Mouse (Mus musculus): Measurements from ENCODE around the gene Prdx6. TPM values are rescaled to one million over a fixed set of nuclear protein-coding genes. Genes with fewer than 3 reads are reported as not detected.
"Not testable (repeated sequence)": the region's sequence is repeated elsewhere in the genome, so short reads cannot be mapped to it uniquely, and the experiment has no call there.

The Prdx6 gene
- polyA plus RNA-seq, 1 experiment: 63.8 TPM

DNA sequence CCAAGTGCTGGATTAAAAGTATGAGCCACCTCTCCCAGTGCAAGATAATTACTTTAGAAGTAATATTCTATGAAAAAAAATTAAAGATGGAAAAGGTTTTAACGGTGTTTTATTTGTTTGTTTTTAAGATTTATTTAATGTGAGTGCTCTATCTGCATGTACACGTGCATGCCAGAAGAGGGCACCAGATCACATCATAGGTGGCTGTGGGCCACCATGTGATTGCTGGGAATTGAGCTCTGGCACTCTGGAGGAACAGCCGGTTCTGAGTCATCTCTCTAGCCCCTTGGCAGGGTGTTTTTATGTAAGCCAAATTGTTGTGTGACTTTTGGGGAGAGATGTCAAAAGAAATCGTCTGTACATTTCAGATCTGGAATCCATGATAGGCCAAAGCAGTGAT, 36.6 kb downstream of the Prdx6 start:
- Histone ChIP-seq H3K4me3 (ENCODE audit: control insufficient read depth, insufficient read depth, low read length) (no peak overlapping the region), H3K27ac (ENCODE audit: control insufficient read depth, insufficient read depth, low read length) (no peak overlapping the region), H3K27me3 (ENCODE audit: control insufficient read depth, insufficient read depth, low read length) (no peaks in the 10 kb centered on the region), H3K36me3 (ENCODE audit: control insufficient read depth, insufficient read depth, low read length) (no peaks in the 10 kb centered on the region), H3K4me1 (replicated peaks; ENCODE audit: control insufficient read depth, insufficient read depth, low read length) (no peaks in the 10 kb centered on the region)
- WGBS: 47% methylated on average over 4 of the region's 4 CpGs
- peak; percentile 46 for DNase-seq
- peak; percentile 46; the same call in 1 of the 2 replicates for TF ChIP-seq CTCF (IDR thresholded peaks at IDR 0.05; ENCODE audit: borderline replicate concordance, control insufficient read depth, extremely low read depth, insufficient read depth, low read length, poor library complexity)
- no peak for TF ChIP-seq POLR2A (IDR thresholded peaks at IDR 0.05; ENCODE audit: control insufficient read depth, extremely low read depth, insufficient read depth, low read length, poor library complexity)

DNA sequence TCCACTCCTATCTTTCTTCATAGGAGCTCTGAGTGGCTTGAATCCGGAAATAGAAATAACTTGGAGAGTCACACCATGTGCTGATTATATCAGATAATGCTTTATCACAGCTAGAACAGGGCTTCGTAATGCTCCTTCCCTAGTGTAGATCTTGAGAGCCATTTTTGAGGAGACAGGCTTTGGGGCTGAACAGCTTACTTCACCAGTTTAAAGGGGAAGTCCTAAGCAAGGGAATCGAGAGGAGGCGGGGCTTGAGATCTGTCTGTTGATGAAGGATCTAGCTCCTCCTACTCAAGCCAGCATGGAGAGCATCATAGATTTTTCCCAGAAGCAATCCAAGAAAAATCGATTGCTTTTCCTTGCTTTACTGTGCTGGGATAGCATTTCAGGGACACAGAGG, 51.2 kb downstream of the Prdx6 start:
- WGBS: 77% methylated on average over 5 of the region's 5 CpGs
- TF ChIP-seq CTCF (IDR thresholded peaks at IDR 0.05; ENCODE audit: borderline replicate concordance, control insufficient read depth, extremely low read depth, insufficient read depth, low read length, poor library complexity) (no peak), POLR2A (IDR thresholded peaks at IDR 0.05; ENCODE audit: control insufficient read depth, extremely low read depth, insufficient read depth, low read length, poor library complexity) (no peak)
- no peak overlapping the region for H3K27ac ChIP-seq (ENCODE audit: control insufficient read depth, insufficient read depth, low read length)
- H3K36me3 ChIP-seq (ENCODE audit: control insufficient read depth, insufficient read depth, low read length): no peaks in the 10 kb centered on the region
- no peaks in the 10 kb centered on the region for H3K4me1 ChIP-seq (replicated peaks; ENCODE audit: control insufficient read depth, insufficient read depth, low read length)
- no peaks in the 10 kb centered on the region for H3K27me3 ChIP-seq (ENCODE audit: control insufficient read depth, insufficient read depth, low read length)
- DNase-seq: no peak
- H3K4me3 ChIP-seq (ENCODE audit: control insufficient read depth, insufficient read depth, low read length): no peak overlapping the region

- WGBS: 59% methylated on average over 11 of the region's 11 CpGs
- not testable (repeated sequence) for H3K4me3 ChIP-seq (ENCODE audit: control insufficient read depth, insufficient read depth, low read length); H3K27ac ChIP-seq (ENCODE audit: control insufficient read depth, insufficient read depth, low read length); DNase-seq; H3K4me1 ChIP-seq (replicated peaks; ENCODE audit: control insufficient read depth, insufficient read depth, low read length); H3K27me3 ChIP-seq (ENCODE audit: control insufficient read depth, insufficient read depth, low read length); H3K36me3 ChIP-seq (ENCODE audit: control insufficient read depth, insufficient read depth, low read length)
Measured at GRCm38 (mm10) chr1:161196364-161196763, 54.7 kb downstream of the Prdx6 start.

DNA sequence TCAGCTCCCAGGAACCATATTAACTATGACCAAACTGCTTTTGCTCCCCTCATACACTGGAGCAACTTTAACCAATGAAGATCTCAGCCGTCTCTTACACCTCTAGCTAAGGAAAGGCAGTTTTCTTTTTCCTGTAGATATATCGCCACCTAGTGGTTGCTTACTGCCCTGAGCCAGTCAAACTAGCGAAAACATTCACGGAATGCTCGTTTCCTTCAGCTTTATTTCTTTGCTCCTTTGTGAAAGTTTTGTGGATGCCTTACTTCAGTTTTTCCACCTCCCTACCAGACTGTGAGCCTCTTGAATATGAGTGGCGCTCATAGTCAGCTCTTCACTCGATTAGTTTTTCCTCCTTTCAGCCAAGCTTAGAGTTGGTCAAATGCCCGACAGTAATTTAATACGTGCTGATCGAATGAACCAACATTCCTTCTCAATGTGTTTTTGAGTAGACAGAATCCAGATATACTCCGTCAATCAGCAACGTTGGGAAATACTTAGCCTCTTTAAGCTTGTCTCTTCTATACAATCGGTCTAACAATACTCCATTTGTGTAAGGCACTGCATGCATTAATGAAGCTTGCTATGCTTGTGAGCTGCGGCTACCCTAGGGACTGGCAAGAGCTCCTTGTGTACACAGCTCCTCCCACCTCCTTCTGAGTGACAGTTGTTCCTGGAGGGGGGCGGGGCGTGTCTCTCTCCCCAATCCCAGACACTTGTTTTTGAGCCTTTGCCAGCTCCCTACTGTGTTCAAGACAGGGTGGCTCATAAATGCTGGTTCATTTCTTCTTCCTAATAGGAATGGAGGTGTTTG, 55.3 kb downstream of the Prdx6 start:
- DNase-seq: peak; percentile 52
- TF ChIP-seq POLR2A (IDR thresholded peaks at IDR 0.05; ENCODE audit: control insufficient read depth, extremely low read depth, insufficient read depth, low read length, poor library complexity): no peak
- TF ChIP-seq CTCF (IDR thresholded peaks at IDR 0.05; ENCODE audit: borderline replicate concordance, control insufficient read depth, extremely low read depth, insufficient read depth, low read length, poor library complexity): no peak
- H3K27me3 ChIP-seq (ENCODE audit: control insufficient read depth, insufficient read depth, low read length): no peaks in the 10 kb centered on the region
- no peak overlapping the region for H3K27ac ChIP-seq (ENCODE audit: control insufficient read depth, insufficient read depth, low read length)
- no peaks in the 10 kb centered on the region for H3K4me1 ChIP-seq (replicated peaks; ENCODE audit: control insufficient read depth, insufficient read depth, low read length)
- no peaks in the 10 kb centered on the region for H3K36me3 ChIP-seq (ENCODE audit: control insufficient read depth, insufficient read depth, low read length)
- 1% methylated on average over 16 of the region's 16 CpGs for WGBS
- no peak overlapping the region for H3K4me3 ChIP-seq (ENCODE audit: control insufficient read depth, insufficient read depth, low read length)

DNA sequence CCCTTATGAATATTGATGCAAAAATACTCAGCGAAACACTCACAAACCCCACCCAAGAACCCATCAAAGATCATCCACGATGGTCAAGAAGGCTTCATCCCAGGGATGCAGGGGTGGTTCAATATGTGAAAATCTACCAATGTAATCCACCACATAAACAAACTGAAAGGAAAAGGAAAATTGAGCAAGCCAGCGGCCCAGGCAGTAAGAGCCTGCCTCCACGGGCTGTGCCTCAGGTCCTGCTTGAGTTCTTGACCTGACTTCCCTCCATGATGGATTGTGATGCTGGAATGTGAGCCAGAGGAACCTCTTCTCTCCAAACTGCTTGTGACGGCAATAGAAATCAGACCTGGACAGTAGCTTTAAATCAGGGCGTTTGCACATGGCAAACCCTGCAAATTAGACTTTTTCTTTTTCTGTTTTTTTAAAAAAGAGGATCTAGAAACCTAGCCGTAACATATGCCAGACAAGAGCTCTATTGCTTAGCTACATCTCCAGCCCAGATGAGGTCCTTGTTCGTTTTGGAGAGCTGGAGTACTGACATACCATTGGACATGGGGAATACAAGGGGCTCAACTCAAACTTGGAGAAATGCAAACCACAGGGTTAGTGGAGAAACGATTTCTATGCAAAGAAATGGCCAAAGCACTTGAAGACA, 60.6 kb downstream of the Prdx6 start:
- DNase-seq: no peak
- no peak for TF ChIP-seq POLR2A (IDR thresholded peaks at IDR 0.05; ENCODE audit: control insufficient read depth, extremely low read depth, insufficient read depth, low read length, poor library complexity)
- TF ChIP-seq CTCF (IDR thresholded peaks at IDR 0.05; ENCODE audit: borderline replicate concordance, control insufficient read depth, extremely low read depth, insufficient read depth, low read length, poor library complexity): no peak
- Histone ChIP-seq H3K27ac (ENCODE audit: control insufficient read depth, insufficient read depth, low read length) (no peak overlapping the region), H3K27me3 (ENCODE audit: control insufficient read depth, insufficient read depth, low read length) (no peaks in the 10 kb centered on the region), H3K4me3 (ENCODE audit: control insufficient read depth, insufficient read depth, low read length) (no peak overlapping the region), H3K36me3 (ENCODE audit: control insufficient read depth, insufficient read depth, low read length) (no peaks in the 10 kb centered on the region), H3K4me1 (replicated peaks; ENCODE audit: control insufficient read depth, insufficient read depth, low read length) (no peaks in the 10 kb centered on the region)
- WGBS: 79% methylated on average over 9 of the region's 9 CpGs

Other genes starting within 250 kb of the Prdx6 start
- gene Zbtb37, start 216.4 kb downstream of the Prdx6 start, polyA plus RNA-seq (2012; rRNA removed): 3.9 and 4.2 TPM in 2 replicates
- 11.1 and 13.6 TPM in 2 replicates for gene Dars2, start 180.6 kb downstream of the Prdx6 start, polyA plus RNA-seq (2012; rRNA removed)
- 9.5 and 10.2 TPM in 2 replicates for gene Cenpl, start 180.5 kb downstream of the Prdx6 start, polyA plus RNA-seq (2012; rRNA removed)
- gene Klhl20, start 119.7 kb downstream of the Prdx6 start, polyA plus RNA-seq (2012; rRNA removed): 19.1 and 19.3 TPM in 2 replicates
- gene Ankrd45, start 108.5 kb downstream of the Prdx6 start, polyA plus RNA-seq (2012; rRNA removed): 0.04 and 0.05 TPM in 2 replicates
- not detected in 2 replicates for gene Tex50, start 91.9 kb downstream of the Prdx6 start, polyA plus RNA-seq (2012; rRNA removed)
- 0.07 and 0.20 TPM in 2 replicates for gene Tnfsf4, start 144.2 kb upstream of the Prdx6 start, polyA plus RNA-seq (2012; rRNA removed)
- 0.09 TPM in 2 replicates for gene Tnfsf18, start 243.4 kb upstream of the Prdx6 start, polyA plus RNA-seq (2012; rRNA removed)

Data from thymus, adult 2 months (tissue).